Mouse (Mus musculus) naive thymus-derived CD4-positive, alpha-beta T cell, adult 2 months (primary cell): ENCODE results near the gene Dgcr6.

ENCODE experiments used
- DNase-seq: peaks from one replicate; pipeline ENCODE4 v3.0.0-alpha.2; 2011; ENCODE audit warnings: low read depth

Dgcr6 gene

DNA sequence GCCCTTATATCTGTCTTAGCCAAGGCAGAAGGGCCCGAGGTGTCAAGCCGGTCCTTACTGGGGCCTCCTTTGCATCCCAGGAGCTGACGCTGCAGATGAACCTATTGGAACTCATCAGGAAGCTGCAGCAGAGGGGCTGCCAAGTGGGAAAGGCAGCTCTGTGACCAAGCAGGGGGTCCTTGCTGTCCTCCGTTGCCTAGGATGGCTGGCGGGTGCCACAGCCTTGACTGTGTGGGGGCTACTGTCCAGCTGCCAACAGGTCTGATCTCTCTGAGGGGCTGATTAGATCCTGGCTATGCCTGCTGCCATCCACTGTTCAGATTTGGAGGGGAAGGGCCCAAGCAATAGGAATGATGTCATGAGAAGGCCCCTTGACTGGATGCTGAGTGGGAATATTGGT is 18.1 kb downstream of the Dgcr6 start:
- no peak for DNase-seq

DNA sequence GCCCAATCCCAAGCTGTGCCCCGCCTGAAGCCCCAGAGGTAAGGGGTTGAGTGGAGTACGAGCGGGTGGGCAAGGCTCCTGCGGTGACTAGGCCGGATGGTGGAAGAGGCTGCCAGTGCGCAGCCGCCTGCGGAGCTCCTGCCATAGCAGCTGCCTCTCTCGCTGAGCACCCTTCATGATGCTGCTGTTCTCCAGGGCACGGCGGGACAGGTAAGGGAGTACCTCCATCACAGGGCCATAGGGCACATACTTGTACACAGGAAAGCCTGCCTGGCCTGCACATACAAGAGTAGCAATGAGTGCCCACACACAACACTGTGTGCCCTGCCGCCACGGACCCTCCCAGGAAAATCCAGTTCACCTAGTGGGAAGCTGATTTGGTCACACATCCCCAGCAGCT is 19.4 kb downstream of the Dgcr6 start:
- no peak for DNase-seq

DNA sequence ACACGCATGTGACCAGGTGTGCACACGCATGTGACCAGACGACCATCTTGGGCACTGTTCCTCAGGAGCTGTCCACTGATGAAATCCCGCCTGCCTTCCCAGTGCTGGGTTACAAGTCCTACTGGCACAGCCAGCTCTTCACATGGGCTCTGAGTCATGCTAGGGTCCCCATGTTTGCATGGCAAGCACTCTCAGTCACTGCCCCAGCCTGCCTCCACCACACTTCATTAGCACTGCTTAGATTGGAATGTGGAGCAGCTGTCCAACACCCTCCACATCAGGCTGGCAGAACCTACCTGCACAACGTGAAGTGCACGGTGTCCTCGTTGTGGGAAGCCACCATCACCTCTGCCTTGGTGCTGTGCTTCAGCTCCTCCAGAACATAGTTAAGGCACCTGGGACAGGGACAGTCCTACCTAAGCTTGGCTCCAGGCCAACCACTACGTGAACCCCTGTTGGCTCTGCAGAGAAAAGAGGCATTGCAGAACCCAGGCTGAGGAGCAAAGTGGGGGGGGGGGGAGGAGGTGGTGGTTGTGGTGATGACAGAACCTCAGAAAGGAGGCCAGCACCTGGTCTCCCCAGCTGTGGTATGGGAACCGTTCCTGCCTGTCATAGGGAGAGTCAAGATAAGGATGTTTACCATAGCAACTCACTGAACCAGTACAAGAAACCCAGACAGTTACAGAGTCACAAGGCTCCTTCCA is 20.8 kb downstream of the Dgcr6 start:
- peak; percentile 19 for DNase-seq

DNA sequence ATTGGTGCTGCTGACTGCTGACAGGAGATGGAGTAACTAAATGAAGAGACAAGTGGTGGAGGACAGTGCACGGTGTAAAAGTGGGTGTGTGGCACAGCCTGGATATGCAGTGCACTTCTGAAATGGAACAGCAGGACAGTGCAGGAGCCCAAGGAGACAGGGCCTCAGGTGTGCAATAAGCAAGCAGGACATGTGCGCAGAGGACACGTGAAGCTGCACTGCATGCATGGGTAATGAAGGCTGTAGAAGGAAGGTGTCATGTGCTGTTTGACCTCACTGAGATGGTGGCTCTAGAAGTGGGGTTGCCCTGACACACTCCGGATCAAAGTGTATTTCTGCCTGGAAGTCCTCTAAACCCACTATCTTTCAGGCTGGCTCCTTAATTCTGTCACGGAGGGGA is 22.0 kb downstream of the Dgcr6 start:
- no peak for DNase-seq

DNA sequence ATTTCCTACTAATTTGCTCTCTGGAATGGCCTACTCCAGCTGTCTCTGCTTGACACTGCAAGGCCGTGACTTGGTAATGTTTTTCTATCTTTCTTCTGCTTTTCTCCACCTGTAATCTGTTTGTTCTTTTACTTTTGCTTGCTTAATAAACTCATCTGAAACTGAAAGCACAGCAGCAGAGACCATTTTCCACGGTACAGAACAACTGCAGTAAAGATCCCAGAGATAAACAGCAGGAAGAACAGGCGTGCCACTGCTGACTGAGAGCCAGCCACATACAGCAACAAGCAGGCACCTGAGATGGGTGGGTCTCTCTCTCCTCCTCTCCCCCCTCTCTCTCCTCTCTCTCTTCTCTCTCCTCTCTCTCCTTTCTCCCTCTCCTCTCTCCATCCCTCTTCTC is 22.5 kb downstream of the Dgcr6 start:
- peak; percentile 43 for DNase-seq

GRCm38 (mm10) chr16:18078314-18079015 is 25.8 kb downstream of the Dgcr6 start:
- DNase-seq, result no peak

- no peak for DNase-seq
Measured at GRCm38 (mm10) chr16:18079300-18079699, 26.6 kb downstream of the Dgcr6 start.

GRCm38 (mm10) chr16:18080171-18080570 is 27.5 kb downstream of the Dgcr6 start:
- DNase-seq, result no peak

DNA sequence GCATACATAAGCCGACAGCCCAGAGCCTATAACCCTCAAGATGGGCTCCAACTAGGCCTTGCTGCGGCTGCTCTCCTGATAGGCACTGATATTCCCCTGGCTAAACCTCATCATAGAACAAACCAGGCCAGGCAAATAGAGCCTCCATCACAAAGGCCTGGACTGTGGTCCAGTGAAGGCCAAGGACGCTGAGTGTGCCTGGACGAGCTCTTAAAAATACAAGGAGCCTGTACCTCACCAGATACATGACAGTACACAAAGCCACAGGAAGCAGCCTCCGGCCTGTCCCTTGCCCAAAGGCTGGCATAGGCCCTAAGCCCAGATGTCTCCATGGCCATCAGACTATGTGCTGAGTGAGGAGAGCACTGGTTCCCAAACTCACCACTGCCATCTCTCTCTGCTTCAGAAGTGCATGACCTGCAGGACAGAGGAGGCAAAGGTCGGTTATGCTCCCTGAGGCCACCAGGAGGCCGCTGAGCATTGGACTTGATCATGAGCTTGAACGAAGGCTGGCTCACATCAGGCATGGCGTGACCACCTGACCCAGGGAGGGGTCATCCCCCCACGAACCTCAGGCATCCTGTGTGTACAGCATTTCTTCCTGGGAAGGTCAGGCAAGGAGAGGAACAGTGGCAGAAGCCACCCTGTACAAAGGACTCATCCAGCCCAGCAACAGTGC is 28.6 kb downstream of the Dgcr6 start:
- DNase-seq, result no peak

DNA sequence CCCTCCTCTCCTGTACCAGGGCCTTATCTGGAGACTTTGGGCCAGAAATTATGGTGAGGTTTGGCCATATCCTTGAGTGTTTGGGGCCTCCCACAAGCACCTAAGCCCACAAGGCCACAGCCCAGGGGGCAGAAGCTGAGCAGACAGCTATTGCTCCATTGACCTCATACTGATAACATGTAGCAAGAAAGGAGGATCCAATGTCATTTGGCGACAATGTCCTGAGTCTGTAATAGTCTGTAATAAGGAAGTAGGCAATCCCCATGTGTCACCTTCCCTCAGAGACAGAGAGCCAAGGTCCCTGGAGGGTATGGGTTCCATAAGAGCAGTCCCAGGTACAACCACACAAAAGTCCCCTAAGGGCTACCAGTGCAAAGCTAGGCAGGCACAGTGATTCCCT is 29.6 kb downstream of the Dgcr6 start:
- DNase-seq, result no peak

DNA sequence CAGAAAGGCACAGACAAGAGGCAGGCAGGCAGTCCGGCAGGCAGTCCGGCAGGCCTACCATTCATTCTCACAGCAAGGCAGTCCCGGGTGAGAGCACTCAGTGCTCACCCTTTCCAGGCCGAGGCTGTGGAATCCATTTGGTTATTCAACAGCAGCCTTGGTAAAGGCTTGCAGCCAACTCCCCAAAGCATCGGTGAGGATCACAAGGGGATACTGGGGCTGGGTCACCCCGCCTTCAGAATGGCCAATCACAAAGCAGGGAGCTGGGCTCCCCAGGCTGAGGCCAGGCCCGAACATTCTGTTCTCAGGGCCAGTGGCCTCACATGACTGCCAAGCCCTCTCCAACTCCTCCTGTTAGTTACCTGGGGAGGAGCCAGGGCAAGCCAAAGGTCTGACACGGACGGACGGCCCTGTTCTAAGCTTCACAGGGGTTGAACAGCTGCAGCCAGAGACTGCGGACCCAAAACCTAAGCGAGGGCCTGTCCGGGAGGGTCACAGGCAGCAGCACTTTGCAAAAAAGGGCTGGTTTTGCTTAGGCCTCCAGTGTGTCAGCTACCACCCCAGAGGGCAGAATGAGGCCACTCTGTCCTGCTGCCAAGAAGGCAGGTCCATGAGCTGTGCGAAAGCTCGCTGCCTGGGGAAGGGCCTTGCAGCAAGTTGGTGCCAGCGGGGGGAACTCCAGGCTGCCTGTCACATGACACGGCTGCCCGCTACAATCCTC is 30.7 kb downstream of the Dgcr6 start:
- DNase-seq, result no peak

DNA sequence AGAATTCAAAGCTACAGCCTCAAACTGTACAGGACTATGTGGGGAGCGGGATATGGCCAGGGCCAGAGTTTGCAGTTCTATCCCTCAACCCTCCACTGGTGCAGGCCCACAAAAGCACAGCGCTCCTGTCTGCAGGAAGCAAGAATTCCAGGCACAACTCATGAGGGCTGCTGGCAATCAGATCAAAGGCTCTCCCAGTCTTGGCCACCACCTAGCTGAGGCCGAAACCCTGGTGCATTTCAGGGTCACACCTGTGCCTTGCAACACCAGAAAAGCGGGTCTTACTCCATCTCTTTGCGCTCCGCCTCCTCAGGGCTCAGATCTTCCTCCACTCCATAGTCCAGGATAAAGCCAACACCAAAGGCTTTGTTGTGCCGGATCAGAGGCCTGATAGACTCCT is 31.6 kb downstream of the Dgcr6 start:
- DNase-seq, result no peak

GRCm38 (mm10) chr16:18087101-18087500 is 34.4 kb downstream of the Dgcr6 start:
- DNase-seq, result no peak

DNA sequence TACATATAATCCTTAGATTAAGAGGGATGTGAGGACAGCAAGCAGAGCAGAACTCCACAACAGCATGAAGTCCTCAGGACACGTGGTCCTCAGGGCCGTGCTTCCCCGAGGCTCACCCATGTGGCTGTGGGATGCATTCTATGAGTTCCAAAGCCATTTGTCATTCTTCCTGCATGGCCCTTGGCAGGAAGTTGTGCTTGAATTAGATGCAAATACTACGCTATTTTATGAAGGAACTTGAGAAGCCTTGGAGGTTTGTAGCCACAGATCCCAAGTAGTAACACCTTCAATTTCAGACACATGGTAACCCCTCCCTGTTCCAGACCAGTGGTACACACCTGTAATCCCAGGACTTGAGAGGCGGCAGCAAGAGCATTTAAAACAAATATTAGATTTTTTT is 43.7 kb downstream of the Dgcr6 start:
- no peak for DNase-seq

DNA sequence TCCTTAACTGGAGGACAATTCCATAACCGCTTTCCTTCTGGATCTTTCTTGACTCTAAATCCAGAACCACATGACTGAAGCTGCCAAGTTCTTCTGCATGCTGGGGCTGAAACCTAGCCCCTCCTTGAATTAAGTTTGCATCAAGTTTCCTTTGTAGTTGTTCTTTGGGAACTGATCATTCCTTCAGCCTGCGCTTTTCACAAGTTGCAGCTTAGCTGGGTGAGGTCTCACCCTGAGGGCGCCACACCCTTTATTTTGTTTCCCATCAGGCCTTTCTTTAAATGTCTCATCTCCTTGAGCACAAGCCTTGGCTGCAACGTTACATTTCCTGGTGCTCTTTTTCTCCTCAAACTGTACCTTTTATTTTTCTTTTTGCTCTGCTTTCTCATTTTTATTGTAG is 50.2 kb downstream of the Dgcr6 start:
- no peak for DNase-seq

GRCm38 (mm10) chr16:18103366-18103765 is 50.7 kb downstream of the Dgcr6 start:
- DNase-seq, result no peak

DNA sequence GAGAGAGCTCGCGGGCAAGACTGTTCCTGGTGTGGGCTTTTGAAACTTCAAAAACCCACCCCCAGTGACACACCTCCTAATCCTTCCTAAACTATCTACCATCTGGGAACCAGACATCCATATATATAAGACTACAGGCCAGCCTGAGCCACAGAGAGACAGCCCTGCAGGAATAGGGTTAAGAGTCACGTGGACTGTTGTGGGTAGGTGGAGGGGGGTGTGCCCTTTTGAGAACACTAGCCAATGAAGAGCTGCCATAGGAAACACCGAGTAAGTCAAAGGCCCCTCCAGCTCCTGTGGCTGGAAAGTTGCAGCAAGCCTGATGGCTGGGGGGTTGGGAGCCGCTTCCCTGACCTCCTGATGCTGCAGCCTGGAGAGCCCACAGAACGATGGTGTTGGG is 51.1 kb downstream of the Dgcr6 start:
- DNase-seq, result no peak

DNA sequence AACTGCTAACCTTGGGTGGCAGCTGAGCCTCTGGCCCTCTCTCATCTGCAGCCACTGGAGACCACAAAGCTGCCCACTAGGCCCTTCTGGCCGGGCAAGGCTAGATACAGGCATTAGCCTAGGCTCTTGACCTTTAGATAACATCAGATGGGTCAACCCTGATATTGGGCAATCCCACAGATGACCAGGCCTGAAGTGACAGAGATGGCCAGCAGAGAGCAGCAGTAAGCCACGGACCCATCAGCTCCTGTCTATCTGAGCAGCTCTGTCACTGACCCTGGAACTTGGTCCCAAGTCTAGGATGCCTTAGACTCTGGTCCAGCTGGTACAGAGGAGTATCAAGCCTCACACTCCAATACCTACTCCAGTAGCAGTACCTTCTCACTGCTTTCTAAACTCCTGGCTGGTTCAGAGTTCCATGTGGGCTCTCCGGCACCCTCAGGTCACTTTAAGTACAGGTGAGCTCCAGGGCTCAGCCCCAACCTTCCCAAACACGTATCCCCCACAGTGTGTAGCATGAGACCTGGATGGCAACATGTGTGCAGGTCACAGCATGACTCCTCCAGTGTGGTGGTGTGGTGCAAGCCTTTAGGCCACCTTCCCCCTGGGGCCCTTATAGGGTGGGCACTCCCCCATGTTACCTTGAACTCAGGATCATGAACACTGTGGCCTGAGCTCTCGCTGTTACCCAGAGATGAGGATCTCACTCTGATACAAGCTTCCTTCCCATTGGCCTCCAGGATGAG is 55.7 kb downstream of the Dgcr6 start:
- DNase-seq, result no peak

- DNase-seq, result no peak
Measured at GRCm38 (mm10) chr16:18111042-18111441, 58.4 kb downstream of the Dgcr6 start.

- no peak for DNase-seq
Measured at GRCm38 (mm10) chr16:18116467-18116866, 63.8 kb downstream of the Dgcr6 start.

- DNase-seq, result no peak
Measured at GRCm38 (mm10) chr16:18118285-18118684, 65.6 kb downstream of the Dgcr6 start.
